Mouse (Mus musculus): Measurements from ENCODE around the gene Rflnb.

Rflnb gene

DNA sequence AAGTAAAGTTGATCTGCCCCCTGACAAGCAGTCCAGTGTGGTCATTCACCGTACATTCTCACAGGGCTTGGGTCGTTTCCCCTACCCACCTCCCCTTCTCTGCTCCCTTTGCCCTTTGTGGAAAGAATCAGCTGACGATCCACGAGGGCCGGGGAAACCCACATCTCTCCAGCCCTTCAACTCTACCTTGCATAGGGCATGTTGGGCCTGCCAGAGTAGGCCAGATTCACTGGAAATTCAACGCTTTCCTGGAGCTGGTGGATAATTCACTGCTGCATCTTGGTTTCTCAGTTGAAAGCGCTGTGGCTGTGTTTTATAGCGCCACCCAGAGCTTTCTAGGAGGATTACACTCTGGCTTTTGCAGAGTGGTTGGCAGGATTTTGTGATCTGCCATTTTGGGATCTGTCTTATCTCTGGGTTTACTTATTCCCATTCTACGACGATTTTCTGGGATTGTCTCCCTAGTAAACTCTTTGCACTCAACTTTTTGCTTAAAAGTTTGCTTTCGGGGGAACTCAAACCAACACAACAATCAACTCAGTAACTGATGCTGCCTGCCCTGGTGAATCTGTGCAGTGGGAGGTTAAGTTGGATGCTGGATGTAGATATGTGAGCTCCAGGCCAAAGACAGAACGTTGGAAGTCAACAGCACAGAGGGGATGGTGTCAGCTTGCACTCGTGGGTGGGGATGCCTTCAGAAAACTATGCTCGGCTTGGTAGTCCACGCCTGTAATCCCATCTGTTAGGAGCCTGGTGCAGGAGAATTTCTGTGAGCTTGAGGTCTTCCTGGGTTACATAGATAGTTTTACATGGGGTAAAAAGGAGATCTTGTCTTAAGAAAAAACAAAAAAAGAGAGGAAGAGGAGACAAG, 36.4 kb downstream of the Rflnb start:
- DNase-seq, result no peak

GRCm38 (mm10) chr11:75985948-75986347, 41.6 kb downstream of the Rflnb start:
- no peak for DNase-seq

DNA sequence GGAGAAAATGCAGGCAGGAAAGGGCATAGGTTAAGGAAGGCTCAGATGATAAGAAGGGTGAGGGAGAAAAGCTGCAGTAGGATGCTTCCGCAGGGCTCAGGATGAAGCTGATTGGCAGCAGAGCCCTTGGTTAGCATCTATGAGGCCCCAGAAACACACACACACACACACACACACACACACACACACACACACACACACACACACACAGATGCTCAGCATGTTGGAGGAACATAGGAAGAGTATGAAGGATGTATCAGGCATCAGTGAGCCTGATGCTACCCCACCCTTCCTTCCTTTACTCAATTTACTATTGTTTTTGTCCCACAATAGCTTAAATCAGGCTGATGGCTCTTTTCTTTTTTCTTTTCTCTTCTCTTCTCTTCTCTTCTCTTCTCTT, 43.0 kb downstream of the Rflnb start:
- DNase-seq, result no peak

DNA sequence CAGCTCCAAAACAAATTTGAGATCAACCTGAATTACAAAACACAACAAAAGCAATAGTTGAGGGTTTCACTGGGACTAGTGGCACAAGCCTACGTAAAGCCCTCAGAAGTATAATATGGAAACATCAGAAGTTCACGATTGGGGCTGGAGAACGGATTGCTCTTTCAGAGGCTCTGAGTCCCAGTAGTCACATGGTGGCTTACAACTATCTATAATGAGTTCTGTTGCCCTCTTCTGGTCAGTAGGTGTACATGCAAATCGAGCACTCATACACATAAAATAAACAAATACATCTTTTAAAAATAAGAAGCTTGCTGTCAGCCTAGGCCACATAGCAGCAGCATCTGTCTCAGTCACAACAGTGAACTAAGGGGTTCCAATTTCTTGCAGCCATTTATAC, 44.4 kb downstream of the Rflnb start:
- DNase-seq, result no peak

- DNase-seq, result no peak
Measured at GRCm38 (mm10) chr11:75980413-75980812, 47.2 kb downstream of the Rflnb start.

DNA sequence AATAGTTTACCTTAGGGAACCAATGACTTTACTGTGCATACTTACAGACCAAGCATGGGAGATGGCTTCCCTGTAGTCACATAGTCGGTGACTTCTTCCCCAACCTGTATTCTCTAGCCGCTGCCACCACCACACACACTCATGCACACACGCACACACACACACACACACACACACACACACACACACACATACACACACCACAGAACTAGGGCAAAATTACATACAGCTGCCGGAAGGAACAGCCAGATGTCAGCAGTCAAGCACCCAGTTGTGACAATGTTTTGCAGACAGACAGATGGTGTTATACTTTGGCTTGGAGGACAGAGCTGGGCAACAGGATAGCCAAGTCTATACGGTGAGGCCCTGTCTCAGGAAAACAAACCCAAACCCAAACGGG, 49.5 kb downstream of the Rflnb start:
- DNase-seq, result no peak

DNA sequence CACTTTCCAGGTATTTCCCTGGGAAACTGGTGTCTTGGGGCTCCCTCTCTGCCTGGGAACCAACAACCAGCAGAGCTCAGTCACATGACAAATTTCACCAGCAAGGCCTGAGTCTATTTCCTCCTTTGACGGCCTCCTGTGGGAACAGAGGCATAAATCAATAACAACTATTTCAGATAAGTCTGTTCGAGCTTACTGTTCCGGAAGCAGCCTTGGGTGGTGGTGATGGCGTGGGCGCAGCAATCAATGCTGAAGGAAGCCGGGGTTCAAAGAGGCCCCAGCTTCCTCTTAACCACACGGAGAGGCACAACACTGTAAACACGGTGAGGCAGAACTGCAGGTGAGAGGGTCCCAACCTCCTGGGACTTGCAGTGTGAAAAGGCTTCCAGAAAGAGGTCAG, 50.8 kb downstream of the Rflnb start:
- no peak for DNase-seq

GRCm38 (mm10) chr11:75973988-75974387, 53.6 kb downstream of the Rflnb start:
- DNase-seq, result no peak

DNA sequence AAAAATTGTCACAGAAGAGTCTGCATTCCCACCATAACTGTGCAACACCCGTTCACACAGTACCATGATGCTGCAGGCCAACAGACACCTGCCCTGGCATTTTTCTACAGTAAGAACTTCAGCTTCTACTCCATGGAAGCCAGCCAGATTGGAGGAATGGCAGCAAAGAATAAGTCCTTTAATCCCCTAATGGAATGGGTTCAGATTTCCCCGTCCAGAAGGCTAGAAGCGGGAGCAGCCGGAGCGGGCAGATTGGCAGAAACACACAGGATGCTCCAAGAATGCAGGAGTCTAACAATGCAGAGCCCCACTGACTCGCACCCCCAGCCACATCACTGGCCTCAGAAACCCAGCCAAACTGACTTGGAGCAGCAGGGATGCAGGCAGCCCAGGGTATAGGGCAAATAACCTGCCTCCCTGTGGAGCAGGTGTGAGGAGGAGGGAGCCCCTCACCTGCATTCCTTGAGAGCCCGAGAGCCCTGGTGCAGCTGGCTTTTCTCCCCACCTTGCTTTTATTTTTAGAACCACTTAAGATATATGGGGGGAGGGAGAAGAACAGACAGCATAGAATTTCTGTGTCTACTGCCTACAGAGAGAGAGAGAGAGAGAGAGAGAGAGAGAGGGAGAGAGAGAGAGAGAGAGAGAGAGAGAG, 54.5 kb downstream of the Rflnb start:
- no peak for DNase-seq

DNA sequence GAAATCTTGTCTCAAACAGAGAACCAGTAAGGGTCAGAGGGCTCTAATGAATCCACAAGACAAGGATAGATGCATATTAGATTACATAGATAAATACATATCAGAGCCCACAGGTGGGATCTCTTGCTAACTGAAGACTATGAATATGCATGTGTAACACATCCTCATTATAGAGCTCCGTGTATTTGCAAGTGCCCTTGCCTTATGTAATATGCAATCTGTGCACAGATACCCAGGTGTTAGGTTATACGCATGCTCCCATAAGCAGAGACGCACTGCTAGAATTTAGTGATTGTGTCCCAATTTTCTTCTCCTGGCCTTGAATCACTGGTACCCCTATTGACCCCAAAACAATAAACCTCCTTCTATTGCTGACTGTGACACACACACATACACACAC, 55.4 kb downstream of the Rflnb start:
- DNase-seq, result no peak

DNA sequence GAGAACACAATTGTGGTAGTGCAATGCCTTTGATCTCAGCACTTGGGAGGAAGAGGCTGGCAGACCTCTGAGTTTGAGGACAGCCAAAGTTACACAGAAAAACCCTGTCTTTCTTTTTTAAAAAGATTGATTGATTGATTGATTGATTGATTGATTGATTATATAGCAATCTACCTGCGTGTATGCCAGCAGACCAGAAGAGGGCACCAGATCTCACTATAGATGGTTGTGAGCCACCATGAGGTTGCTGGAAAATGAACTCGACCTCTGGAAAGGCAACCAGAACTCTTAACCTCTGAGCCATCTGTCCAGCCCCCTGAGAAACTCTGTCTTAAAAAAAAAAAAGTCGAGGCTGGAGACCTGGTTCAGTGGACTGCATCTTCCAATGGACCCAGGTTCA, 57.0 kb downstream of the Rflnb start:
- no peak for DNase-seq

Measured in cerebellum, adult 18-20 months (tissue).